Mouse (Mus musculus) kidney, postnatal 36 days (tissue): ENCODE data around the gene Klrb1.
A peak's percentile ranks its signal among the peaks of the same experiment; 100 is the strongest.
"Not testable (repeated sequence)": the region's sequence is repeated elsewhere in the genome, so short reads cannot be mapped to it uniquely, and the experiment has no call there.

ENCODE experiments used
- DNase-seq, 2 experiments: peaks; one replicate each; pipeline ENCODE4 v3.0.0; 2021 to 2022; ENCODE audit warnings: mixed read lengths in 2 of 2

The Klrb1 gene

DNA sequence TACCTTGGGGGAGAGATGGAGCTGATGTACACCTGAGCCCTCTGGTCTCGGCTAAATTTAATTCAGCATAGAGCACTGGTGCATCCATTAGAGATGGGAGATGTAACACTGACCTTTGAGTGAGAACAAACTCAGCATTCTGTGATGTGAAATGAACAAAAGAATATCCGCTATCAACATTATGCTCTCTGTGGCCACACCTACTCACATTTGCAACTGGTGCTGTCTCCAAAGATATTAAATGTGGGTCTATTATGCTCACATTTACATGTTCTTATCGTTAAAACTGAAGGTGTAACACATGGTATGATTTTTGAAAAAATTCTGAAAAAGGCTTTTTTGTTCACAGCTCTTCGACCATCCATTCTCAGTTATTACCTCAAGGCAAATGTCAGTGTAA, at the start of gene Klrb1:
Klrb1 (minus strand) TSS at position 101 of the 400 bp plus-strand sequence.
- no peak for DNase-seq

DNA sequence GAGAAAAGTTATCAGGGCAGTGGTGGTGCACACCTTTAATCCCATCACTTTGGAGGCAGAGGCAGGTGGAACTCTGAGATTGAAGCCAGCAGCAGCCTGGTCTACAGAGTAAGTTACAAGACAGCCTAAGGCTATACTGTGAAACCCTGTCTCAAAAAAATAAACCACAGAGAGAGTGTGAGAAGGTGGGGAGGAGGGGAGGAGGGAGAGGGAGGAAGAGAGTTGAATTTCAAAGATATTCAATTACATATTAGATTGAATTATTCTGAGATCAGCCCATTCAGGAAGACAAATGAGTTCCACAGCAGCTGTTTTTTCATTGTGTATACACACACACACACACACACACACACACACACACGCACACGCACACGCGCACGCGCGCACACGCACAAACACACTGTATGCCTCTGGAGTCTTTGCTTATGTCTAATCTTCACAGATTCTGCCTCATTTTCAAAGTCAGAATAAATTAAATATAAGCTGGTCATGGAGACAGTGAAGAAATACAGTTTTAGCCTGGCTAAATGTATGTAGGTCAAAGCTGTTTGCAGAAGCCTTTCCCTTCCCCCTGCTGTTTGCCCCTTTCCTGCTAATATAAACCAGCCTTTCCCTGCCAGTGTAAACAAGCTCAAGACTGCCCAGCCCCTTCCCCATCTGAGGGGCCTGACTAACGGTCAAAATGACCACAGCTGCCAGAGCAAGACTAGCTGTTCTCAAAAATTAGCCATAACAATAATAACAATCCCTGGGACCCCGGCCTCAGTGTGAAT, 46.8 kb upstream of the Klrb1 start:
- DNase-seq, result no peak

DNA sequence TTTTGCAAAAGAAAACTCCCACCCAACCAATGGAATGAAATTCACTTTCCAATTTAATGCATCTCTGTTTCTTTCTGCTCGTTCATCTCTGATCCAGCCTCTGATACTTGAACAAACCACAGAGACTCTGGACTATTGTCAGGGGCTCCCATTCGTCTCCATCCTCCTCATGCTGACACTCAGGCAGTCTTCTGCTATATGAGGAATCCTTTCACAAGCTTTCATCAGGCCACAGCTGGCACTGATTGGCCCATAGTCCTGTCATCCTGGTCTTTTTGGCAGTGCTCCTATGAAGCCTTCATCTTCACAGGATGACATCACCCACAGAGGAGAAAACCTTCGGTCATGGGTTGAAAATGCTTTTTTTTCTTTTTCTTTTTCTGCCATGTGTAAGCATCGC, 45.2 kb upstream of the Klrb1 start:
- no peak for DNase-seq

DNA sequence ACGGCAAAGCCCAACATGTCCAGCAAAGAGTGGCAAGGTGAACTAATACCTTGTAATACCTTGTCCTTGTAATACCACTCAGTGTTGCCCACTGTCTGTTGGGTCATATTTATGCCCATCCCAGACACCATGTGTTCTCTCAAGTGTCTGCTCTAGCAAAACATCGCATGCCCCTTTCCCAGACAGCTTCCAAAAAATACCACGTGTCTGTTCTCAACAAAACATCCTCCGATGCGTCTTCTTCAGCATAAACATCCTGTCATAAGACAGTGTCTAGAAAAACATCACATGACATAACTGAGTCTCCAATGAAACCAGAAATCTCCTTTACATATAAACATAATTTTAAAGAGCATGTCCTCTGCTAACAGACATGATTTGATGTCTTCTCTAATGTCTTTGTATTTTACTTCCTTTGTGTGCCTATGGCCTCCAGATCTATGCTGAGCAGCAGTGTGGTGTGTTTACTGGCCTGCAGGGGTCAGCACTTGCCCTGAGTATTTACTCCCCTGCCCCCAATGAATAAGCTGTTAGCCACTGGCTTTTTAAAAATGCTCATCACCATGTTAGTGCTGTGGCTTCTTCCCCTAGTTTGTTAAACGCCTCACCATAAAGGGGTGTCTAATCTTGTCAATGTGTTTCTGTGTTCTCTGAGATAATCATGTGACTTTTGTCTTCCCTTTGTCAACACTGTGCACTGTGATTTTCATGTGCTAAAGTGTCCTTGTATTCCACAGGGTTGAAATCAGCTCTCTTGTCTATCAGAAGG, 43.8 kb upstream of the Klrb1 start:
- DNase-seq, result peak; percentile 53 to 75

DNA sequence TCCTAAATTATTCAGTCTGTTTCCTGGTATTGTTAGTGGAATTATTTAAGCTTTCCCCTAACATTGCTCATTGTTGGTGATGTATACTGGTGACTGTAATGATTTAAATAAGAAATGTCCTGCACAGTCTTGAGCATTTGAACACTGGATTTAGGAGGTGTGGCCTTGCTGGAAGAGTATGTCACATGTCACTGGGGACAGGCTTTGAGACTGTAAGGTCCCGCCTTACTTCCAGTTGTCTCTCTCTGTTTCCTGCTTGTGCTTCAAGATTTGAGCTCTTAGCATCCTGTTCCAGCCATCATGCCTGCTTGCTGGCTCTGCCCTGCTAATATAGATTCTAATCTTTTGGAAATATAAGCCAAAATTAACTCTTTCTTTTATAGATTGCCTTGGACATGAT, 42.4 kb upstream of the Klrb1 start:
- DNase-seq, result no peak

DNA sequence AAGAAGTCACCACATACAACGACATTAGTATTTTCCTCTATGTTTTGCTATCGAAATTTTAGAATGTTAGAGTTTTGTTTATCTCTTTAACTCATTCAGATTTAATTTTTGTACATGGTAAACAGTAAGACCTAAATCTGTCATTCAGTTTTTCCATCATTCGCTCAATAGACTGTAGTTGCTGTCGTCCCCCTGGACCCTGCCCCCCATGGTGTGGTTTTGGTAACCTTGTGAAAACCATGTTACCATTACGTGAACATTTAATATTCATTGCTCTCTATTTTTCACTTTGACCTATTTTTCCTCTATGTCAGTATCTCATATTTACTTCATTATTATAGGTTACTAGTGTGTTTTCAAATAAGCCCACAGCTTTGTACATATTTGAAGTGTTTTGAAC, 41.7 kb upstream of the Klrb1 start:
- no peak for DNase-seq

DNA sequence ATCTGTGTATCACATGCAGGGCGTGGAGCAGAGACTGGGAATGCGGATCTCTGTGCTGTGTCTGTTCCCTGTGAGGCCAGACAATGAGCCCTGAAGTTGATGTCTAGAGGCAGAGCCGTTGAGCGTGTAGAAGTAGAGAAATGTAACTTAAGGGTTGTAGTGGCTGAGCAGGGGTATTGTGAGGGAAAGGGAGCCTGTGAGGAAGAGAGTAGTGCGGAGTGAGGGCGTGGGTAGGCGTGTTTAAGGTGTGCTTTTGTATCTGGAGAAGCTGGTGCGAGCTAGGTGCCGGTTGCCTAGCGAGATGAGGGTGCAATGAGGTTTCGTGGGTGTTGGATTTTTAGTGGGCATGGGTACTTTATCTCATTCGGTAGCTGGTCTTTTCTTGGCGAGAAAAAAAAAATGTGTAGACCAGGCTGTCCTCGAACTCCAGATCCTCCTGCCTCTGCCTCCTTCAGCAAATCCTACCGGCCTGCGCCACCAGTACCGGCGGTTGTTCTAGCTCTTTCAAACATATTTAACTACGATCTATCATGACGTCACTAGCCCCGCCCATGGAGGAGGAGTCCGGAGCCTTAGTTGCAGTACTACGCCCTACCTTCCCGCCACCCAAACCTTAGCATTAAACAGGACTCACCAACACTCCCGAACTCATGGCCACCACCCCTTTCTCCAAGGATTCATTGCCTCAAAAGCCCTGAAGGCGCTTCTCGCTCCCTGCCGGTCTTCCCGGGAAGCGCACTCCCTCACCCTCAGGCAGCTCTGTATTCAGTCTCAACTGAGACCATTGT, 41.1 kb upstream of the Klrb1 start:
- peak; percentile 93 to 99 for DNase-seq

DNA sequence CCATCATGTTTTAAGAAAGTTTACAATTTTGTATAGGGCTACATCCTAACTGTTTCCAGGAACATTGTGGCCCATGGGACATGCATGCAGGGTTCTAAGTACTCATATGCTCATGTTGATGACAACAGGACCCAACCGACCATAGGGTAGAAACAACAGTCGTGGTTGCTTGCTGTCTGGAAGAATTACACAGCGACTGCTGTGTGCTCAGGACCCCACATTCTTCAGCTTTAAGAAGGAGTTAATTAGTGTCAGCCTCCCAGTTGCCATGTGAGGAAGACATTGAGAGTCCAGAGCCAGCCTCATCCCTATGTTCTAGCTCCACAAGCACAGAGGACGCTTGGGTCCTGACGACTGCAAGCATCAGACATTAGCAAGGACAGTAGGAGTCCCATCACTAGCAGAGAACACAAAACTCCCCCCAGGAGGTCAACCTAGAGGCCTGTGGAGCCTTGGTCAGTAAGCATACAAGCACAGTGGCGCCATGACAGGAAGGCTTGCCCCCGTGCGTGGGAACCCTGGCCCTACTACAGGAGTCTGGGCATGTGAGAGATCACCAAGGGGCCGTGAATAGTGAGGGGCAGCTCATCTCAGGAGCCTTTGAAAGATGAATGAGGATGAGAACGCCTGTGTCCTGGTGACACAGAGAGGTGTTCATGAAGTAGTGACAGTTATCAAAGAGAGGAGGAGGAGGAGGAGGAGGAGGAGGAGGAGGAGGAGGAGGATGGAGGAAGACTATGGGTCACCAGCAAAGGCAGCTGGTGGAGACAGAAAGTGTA, 40.2 kb upstream of the Klrb1 start:
- not testable (repeated sequence) for DNase-seq

DNA sequence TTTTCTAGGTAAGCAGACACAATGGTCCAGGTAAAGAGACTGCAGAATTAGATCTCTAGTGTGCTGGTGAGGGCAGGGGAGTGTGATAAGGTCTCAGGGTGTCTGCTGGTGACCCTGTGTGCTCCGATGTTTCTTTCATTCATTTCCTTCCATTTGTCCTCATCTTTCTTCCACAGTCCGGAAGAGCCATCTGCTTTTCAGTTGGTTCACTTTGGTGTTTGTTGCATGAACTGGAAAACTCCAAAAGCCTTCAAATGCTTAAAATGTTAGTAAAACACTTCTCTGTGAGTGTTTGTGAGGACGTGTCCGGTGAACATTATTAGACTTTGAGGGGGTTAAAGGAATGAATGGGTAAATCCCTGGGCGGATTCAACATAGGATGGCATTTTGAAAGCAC, 38.3 kb upstream of the Klrb1 start:
- no peak for DNase-seq

DNA sequence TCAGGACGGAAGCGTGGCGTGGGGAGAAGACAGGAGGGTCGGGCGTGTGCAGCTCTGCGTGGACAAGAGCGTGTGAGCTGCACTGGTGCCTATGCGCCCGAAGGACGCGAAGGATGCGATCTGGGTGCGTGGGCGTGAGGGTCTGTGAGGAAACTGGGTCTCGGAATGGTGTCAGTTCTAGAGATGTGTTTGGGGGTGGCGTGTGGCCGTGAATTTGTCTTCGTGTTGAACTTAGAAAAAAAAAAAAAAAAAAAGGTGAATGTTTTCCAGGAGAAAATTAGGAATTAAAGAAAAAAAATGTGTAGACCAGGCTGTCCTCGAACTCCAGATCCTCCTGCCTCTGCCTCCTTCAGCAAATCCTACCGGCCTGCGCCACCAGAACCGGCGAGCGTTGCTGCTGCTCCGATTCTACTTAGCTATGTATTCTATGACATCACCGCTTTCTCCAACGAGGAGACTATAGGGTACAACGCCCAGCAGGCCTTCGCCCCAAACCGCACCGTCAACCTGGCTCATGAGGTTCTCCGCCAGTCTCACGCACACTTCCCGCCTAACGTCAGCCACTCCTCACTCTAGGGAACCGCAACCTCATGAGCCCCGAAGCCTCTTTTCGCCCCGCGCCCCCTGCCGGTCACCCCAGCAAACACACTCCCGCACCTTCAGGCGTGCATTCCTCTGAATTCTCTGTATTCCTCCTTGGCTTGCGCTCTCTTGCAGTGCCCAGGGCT, 37.7 kb upstream of the Klrb1 start:
- DNase-seq, result peak; percentile 85 to 86

DNA sequence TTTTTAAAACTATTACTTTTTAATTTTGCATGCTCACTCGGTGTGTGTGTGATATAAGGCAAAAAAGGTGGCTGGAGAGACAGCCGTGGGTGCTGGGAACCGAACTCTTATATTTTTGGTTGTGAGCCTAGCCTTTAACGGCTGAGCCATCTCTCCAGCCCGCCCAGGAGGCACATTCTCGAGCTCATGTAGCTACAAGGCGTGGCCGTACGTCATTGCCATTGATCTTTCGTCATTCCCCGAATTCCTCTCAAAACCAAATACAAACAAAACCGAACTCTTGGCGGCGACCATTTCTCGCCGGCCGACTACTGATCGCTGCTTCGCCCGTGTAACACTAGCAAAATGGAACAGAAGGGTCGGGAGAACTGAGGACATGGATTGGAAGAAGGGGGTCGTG, 37.2 kb upstream of the Klrb1 start:
- DNase-seq, result peak; percentile 90 to 92

DNA sequence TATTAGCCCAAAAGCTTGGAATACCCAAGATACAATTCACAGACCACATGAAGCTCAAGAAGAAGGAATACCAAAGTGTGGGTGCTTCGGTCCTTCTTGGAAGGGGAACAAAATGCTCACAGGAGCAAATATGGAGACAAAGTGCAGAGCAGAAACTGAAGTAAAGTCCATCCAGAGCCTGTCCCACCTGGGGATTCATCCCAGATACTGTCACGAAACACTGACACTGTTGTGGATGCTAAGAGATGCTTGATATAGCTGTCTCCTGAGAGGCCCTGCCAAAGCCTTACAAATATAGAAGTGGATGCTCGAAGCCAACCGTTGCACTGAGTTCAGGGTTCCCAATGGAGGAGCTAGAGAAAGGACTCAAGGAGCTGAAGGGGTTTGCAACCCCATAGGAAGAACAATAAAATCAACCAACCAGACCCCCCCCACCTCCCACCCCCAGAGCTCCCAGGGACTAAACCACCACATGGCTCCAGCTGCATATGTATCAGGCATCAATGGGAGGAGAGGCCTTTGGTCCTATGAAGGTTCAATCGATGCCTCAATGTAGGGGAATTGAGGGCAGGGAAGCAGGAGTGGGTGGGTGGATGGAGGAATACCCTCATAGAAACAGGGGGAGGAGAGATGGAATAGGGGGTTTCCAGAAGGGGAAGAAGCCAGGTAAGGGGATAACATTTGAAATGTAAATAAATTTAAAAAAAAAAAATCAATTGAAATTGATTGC, 36.5 kb upstream of the Klrb1 start:
- no peak for DNase-seq

DNA sequence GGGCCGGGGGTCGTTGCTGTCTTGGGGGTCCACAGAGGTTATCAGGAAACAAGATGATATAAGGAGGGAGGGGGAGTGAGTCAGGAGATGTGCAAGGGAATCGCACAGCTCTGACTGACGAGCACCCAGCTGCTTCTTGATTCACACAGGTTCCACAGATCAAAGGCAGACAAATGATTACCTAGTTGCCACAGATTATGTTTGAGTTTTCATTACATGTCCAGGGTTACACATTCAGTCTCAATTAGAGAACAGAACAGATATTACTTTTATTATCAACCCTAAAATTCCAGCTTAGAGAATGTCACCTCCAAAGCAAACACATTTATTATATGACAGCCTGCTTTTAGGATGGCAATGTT, 32.5 kb upstream of the Klrb1 start:
- not testable (repeated sequence) for DNase-seq

DNA sequence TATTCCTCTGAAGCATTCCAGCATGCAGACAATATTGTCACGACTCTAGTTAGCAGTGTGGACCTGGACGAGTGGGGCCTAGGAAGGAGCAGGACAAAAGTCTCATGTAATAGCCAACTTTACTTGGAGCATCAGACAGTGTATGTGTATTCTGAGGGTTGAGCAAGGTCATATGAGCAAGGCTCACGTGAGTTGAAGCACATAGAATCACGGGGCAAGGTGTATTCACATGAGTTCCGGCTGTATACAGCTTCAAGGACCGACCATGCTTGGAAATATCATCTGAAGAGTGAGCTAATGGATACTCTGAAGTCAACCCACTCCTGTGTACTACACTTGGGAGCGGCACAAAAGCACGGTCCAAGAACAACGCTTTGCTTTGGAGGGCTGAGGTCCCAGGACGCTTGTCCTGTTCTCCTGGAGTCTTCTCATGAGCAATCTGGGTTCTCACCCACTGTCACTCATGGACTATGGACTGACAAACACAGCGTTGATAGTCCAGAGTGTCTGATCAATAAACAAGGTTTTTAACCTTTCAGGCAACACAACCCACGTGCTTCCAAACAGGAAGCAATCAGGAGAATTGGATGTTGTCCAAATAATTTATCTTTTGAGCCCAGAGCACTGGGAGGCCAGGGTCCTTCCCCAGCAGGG, 32.0 kb upstream of the Klrb1 start:
- DNase-seq, result not testable (repeated sequence)

DNA sequence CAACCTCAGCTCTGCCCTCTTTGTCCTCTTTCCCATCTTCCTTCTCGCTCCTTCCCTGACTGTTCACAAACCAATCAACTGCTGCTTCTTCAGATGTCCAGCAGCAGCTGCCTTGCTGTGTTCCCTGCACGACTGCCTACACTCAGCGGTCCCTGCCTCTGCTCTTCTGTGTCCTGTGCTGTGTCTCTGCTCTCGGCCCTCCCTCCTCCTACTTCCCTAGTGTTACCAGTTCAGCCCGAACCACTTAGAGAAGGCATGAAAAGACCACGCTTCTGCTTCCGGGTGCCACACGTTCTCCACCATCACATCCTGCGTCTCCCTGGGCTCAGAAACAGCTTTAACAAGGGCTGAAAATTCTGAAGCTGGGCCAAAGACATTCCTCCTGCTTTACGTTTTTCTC, 31.4 kb upstream of the Klrb1 start:
- DNase-seq, result peak in 1 of 2 experiments; percentile 14

DNA sequence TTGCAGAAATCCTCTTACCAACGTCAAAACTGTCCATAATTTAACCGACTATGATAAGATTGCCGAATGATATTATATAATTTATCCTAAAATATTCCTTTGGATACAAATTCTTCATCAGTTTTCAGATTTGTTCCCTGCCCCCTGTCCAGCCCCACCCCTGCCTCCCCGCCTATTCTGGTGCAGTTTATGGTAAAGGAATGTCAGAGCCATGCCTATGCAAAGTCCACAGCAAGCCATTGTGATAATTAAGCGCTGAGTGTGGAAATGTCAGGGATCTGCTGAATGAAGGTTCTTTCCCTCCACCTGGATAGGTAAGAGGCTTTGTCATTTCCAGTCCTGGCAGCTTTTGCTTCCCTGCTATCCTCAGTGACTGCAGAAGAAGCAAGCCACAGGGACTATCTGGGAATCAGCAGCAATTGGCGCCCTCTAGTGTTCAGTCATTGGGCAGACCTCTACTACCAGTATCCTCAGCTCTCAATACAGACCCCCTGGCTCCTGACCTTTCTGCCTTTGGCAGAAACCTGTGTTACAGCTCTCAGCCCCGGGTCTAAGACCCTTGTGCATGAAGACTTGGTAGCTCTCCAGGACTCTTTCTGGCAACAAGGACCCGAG, 30.9 kb upstream of the Klrb1 start:
- DNase-seq, result peak; percentile 87 to 90

DNA sequence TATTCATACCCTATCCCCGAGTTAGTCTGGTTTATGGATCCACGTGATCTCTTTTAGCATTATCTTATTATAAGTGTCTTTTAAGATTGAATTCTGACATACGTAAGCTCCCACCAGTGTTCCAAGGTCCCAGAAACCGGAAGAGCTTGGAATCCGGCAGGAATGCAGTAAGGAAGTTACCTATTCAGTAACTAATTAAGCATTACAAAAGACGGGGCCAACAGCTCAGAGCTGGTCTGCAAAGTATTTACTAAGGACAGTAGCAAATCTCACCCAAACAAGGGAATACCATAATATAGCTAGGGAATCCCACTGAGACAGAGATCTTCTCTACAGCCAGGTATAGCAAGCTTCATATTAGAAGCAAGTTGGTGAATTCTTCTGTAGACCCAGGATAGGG, 24.1 kb upstream of the Klrb1 start:
- DNase-seq, result not testable (repeated sequence)

DNA sequence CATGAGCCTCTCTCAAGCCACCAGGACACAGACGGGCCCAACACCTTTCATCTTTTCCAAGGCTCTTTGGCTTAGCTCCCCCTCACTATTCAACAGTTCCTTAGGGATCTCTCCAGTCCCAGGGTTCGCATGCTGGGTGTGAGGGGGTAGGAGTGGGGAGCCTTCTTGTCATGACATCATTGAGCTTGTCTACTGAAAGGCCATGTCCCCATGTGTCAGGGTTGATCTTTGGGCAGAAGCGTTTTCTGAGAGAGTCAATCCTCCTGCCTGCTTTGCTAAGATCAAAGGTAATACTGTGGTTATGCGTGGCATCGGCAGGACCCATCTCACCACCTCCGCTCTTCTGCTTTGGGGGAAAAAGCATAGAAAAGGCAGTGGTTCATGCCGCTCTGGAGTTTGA, 14.6 kb upstream of the Klrb1 start:
- no peak for DNase-seq

DNA sequence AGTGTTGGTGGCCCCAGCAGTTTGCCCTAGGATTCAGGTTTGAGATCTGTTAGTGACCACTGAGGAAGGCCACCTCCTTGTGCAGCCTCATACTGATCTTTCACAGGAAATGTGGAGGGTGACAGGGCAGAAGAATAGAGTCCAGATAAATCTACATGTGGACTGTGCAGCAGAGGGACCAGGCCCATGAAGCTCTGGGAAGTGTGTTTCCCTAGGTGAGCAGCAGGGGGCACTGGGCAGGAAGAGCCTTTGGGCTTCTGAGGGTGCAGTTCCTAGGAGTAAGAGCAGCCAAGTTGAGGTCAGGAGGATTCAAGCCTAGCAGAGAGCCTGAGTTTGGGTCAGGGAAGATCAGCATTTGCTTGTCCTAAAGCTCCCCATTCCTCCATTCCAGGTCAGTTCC, 13.2 kb upstream of the Klrb1 start:
- peak; percentile 12 to 72 for DNase-seq

DNA sequence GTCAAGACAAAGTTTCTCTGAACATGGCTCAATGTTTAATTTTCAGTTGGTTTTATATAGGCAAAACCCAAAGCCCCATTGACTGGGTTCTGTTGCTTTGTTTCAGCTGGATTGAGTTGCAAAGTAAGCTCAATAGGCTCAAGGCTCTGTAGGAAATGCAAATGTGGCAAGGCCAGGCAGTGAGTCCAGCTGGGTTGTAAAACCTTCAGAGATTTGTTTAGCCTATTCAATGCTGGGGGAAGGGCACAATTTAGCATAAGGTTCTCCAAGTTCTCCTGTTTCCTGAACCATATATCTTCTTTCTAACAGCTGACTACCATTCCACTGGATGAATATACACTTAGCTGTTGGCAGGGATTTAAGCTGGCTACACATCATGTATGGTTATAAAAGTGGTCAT, 12.0 kb upstream of the Klrb1 start:
- DNase-seq, result no peak
